Mouse (Mus musculus) spleen, postnatal 10 days (tissue): ENCODE results near the gene Rab6a.

ENCODE experiments used
- DNase-seq, 2 experiments: peaks; one replicate each; pipeline ENCODE4 v3.0.0; 2021 to 2022; ENCODE audit warnings: low spot score in 2 of 2

The Rab6a gene

DNA sequence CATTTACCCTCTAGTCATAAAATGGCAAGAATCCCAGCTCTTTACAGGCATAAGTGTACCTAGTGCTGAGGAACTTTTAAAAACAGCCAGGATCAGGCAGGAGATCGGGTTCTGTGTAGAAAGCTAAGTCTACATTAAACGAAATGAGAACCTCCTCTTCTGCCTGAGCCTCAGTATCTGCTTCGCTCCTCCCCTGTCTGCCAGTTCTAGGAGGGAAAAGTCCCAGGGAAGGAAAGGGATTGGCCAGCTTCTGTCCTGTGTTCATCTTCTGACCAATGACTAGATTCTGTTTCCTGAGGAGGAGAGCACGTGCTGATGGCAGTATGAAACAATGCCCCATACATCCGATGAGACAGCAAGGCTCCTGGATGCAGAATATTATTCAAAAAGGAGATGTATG is 73.9 kb downstream of the Rab6a start:
- no peak for DNase-seq

DNA sequence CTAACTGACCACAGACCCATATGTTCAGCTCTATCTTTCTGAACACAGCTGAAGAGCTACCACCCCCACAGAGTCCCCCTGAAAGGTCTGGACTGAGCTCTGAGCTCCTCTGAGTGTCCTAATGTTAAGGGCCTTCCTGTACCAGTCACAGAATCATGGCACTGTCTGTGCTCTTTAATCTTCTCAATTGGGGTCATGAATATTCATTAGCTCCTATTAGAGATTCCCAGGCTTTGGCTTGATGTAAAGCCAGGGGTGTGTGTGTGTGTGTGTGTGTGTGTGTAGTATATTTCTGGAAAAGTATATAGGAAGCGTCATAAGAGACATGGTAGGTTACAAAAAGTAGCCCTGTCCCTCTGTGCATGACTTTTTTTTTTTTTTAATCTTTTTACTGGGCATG is 76.0 kb downstream of the Rab6a start:
- DNase-seq = no peak

DNA sequence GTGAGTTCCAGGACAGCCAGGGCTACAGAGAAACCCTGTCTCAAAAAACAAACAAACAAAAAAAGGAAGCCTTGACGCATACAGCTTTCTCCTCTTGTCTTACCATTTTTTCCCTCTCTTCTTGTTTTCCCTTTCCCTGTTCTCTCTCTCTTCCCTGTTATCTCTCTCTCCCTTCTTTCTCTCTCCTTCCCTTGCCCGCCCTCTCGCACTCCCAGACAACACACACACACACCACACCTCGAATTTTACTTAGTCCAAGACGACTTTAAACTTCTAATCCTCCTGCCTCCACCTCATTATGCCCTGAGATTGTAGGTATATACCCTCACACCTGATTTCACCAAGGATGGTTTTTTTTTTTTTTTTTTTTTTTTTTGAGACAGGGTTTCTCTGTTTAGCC is 76.9 kb downstream of the Rab6a start:
- DNase-seq = no peak

DNA sequence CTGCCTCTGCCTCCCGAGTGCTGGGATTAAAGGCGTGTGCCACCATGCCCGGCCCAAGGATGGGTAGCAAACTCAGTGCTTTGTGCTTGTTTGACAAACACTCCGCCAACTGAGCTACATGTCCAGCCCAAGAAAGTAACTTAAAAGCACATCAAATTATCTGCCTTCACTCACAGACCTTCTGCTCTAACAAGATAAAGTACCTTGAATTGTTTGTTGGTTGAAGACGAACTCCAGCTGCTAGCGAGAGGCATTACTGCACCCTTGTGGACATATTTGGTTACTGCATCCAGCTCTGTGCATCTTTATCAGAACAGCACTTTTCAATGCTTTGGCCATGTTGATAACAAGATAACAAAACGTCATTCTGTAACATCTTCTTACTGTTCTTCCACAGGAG is 77.3 kb downstream of the Rab6a start:
- DNase-seq = peak; percentile 64 to 81

DNA sequence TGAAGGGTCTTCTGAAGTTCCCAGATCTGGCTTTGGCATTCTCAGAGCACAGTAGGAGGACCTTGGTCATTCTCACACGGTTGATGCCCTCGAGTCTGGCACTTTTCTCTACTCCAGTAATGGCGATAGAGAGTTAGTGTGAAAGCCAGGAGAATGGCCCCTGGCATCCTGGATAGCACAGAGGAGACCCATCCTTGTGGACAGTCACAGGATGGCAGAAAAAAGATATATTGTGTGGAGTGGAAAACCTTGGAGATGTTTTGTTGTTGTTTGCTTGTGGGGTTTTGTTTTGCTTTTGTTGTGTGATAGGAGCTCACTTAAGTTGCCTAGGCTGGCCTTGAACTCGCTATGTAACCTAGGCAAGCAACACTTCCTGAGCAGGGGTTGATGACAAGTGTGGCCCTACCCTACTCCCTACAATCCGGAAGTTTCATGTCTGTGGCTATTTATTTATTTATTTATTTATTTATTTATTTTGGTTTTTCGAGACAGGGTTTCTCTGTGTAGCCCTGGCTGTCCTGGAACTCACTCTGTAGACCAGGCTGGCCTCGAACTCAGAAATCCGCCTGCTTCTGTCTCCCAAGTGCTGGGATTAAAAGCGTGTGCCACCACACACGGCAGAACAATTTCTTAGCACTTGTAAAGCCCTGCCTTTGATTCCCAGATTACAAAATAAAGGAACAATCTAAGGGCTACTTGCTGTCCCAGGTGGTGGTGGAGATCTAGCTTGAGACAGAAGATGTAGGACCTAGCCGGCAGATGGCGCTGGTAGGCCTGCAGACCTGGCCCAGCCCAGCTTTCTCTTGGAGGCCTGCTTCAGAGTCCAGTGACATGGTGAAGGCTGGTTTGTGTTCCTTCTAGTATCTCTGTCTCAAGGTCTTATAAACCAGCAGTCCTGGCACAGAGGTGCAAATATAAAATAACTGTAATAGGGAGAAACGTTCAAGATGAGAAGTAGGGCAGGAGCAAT is 78.1 kb downstream of the Rab6a start:
- DNase-seq = peak; percentile 76 to 91

DNA sequence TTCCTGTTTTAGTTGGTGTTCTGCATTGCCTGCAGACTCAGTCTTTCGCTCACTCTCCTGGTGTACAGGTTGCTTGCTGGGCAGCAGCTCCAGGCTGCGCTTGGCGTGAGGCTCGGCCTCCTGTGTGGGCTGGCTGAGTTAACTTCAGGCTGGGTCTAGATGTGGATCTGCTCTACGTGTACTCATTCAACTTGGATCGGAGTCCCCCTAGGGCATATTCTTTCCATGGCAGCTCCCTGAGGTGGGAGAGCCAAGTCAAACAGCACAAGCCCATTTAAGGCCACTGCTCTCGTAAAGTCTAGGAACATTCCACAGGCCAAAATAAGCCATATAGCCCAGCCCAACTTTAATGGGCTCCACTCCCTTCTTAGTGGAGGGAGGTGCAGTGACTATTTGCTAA is 81.3 kb downstream of the Rab6a start:
- no peak for DNase-seq
